Mouse (Mus musculus) heart, embryonic 14.5 days (tissue): ENCODE results near the gene Lgals3bp. TPM values are rescaled to one million over a fixed set of nuclear protein-coding genes. Genes with fewer than 3 reads are reported as not detected.

Source experiments
- ATAC-seq: fragments of 200-750 bp; cut with Nextera tagmentation; 2 replicates; pipeline ENCODE4 v1.8.0; 2017; ENCODE audit warnings: low read depth, moderate TSS enrichment; ENCODE audit not compliant: insufficient number of reproducible peaks, insufficient read depth, low FRiP score
- H3K27ac ChIP-seq, 2 experiments: fragments of 200-500 bp in 1 of 2; fragments of 300-500 bp in 1 of 2; sonication (generic) in 1 of 2; replicated peaks in 1 of 2; 2 replicates each; pipeline ENCODE4 v1.5.1; 2012 to 2014; ENCODE audit warnings: low read depth in 2 of 2, low read length in 2 of 2, control low read depth in 1 of 2, mild to moderate bottlenecking in 1 of 2, mixed read lengths in 1 of 2; ENCODE audit not compliant: control insufficient read depth in 1 of 2, insufficient read depth in 1 of 2
- H3K27me3 ChIP-seq: fragments of 300-500 bp; sonication (generic); 2 replicates; pipeline ENCODE4 v1.6.1; 2014; ENCODE audit warnings: mild to moderate bottlenecking, low read length, control low read depth; ENCODE audit not compliant: control insufficient read depth, insufficient read depth
- H3K36me3 ChIP-seq: fragments of 300-500 bp; sonication (generic); 2 replicates; pipeline ENCODE4 v1.6.1; 2014; ENCODE audit warnings: mild to moderate bottlenecking, control low read depth, low read length, mixed read lengths; ENCODE audit not compliant: control insufficient read depth, insufficient read depth
- H3K4me1 ChIP-seq, 2 experiments: fragments of 200-500 bp in 1 of 2; fragments of 300-500 bp in 1 of 2; sonication (generic) in 1 of 2; 2 replicates each; pipeline ENCODE4 v1.6.1; 2012 to 2014; ENCODE audit warnings: low read length in 2 of 2, control low read depth in 1 of 2, mixed read lengths in 1 of 2; ENCODE audit not compliant: control insufficient read depth in 2 of 2, insufficient read depth in 2 of 2
- H3K4me2 ChIP-seq: fragments of 300-500 bp; sonication (generic); 2 replicates; pipeline ENCODE4 v1.6.1; 2014; ENCODE audit warnings: mild to moderate bottlenecking, low read length
- H3K4me3 ChIP-seq, 2 experiments: fragments of 200-500 bp in 1 of 2; fragments of 300-500 bp in 1 of 2; sonication (generic) in 1 of 2; 2 replicates each; pipeline ENCODE4 v1.5.1; 2012 to 2014; ENCODE audit warnings: low read length in 2 of 2, mild to moderate bottlenecking in 2 of 2, control low read depth in 1 of 2, low read depth in 1 of 2, moderate library complexity in 1 of 2; ENCODE audit not compliant: control insufficient read depth in 1 of 2, insufficient read depth in 1 of 2
- H3K9ac ChIP-seq: fragments of 300-500 bp; sonication (generic); 2 replicates; pipeline ENCODE4 v1.6.1; 2014; ENCODE audit warnings: mild to moderate bottlenecking, low read length
- H3K9me3 ChIP-seq: fragments of 300-500 bp; sonication (generic); 2 replicates; pipeline ENCODE4 v1.6.1; 2016; ENCODE audit warnings: low read length, control low read depth; ENCODE audit not compliant: control insufficient read depth
- WGBS: fragments of 180-500 bp; shearing (Covaris S2); extraction: QIAGEN DNeasy Blood & Tissue Kit; methylation state at CpG from one replicate; pipeline ENCODE4 v1.1.7; 2014; 5-methylcytosine and 5-hydroxymethylcytosine counted together
- polyA plus RNA-seq: library from polyadenylated mRNA; unstranded; fragments of >200 nt; fragmentation: Nextera tagmentation; extraction: Ambion mirVana; gene quantifications from 2 replicates; pipeline ENCODE4 v1.2.1, GENCODE M21; 2014

The Lgals3bp gene
- polyA plus RNA-seq, 1 experiment from 2014 or later = 7.2 TPM

- Histone ChIP-seq H3K27me3 (no peaks in the 10 kb centered on the region), H3K4me3 (no peak overlapping the region), H3K9ac (no peak overlapping the region), H3K4me1 (peaks cover 6 to 12% of the 10 kb centered on the region in 2 experiments), H3K4me2 (no peak overlapping the region), H3K27ac (no peak overlapping the region), H3K9me3 (no peaks in the 10 kb centered on the region), H3K36me3 (no peaks in the 10 kb centered on the region)
- ATAC-seq = no peak
- 66% methylated on average over 8 of the region's 8 CpGs for WGBS
These were observed 32.2 kb downstream of the Lgals3bp start for GRCm38 (mm10) chr11:118369657-118370056.

GRCm38 (mm10) chr11:118369251-118369650 lies 32.6 kb downstream of the Lgals3bp start:
- no peak overlapping the region for H3K27ac ChIP-seq
- no peak for ATAC-seq
- no peaks in the 10 kb centered on the region for H3K9me3 ChIP-seq
- H3K4me2 ChIP-seq = no peak overlapping the region
- peaks cover 6 to 14% of the 10 kb centered on the region in 2 experiments for H3K4me1 ChIP-seq
- WGBS = 74% methylated on average over 5 of the region's 5 CpGs
- no peaks in the 10 kb centered on the region for H3K27me3 ChIP-seq
- no peak overlapping the region for H3K4me3 ChIP-seq
- no peaks in the 10 kb centered on the region for H3K36me3 ChIP-seq
- H3K9ac ChIP-seq = no peak overlapping the region

- no peak for ATAC-seq
- WGBS = 66% methylated on average over 3 of the region's 3 CpGs
These were observed 33.6 kb downstream of the Lgals3bp start for GRCm38 (mm10) chr11:118368330-118368729.

GRCm38 (mm10) chr11:118366559-118366958 lies 35.3 kb downstream of the Lgals3bp start:
- Histone ChIP-seq H3K9me3 (no peaks in the 10 kb centered on the region), H3K9ac (no peak overlapping the region), H3K36me3 (no peaks in the 10 kb centered on the region), H3K4me1 (peaks cover 22 to 24% of the 10 kb centered on the region in 2 experiments), H3K4me3 (no peak overlapping the region), H3K27ac (no peak overlapping the region), H3K4me2 (no peak overlapping the region), H3K27me3 (no peaks in the 10 kb centered on the region)
- WGBS = 56% methylated on average over 8 of the region's 8 CpGs
- no peak for ATAC-seq

More at GRCm38 (mm10) chr11:118368330-118368729, 33.6 kb downstream of the Lgals3bp start:
- Histone ChIP-seq H3K4me3 (no peak overlapping the region), H3K4me2 (no peak overlapping the region), H3K27ac (no peak overlapping the region), H3K36me3 (no peaks in the 10 kb centered on the region), H3K9me3 (no peaks in the 10 kb centered on the region), H3K27me3 (no peaks in the 10 kb centered on the region), H3K4me1 (peaks cover 13 to 18% of the 10 kb centered on the region in 2 experiments), H3K9ac (no peak overlapping the region)

GRCm38 (mm10) chr11:118366108-118366507 lies 35.8 kb downstream of the Lgals3bp start:
- no peak for ATAC-seq
- no peak overlapping the region for H3K4me3 ChIP-seq
- H3K9ac ChIP-seq = no peak overlapping the region
- H3K4me2 ChIP-seq = no peak overlapping the region
- no peaks in the 10 kb centered on the region for H3K27me3 ChIP-seq
- peak overlapping the region in 1 of 2 experiments; percentile 21; a peak in 1 of 4 replicates for H3K27ac ChIP-seq
- peaks cover 22 to 25% of the 10 kb centered on the region in 2 experiments for H3K4me1 ChIP-seq
- H3K36me3 ChIP-seq = no peaks in the 10 kb centered on the region
- no peaks in the 10 kb centered on the region for H3K9me3 ChIP-seq
- WGBS = 31% methylated on average over 3 of the region's 3 CpGs

- Histone ChIP-seq H3K4me3 (no peak overlapping the region), H3K9me3 (no peaks in the 10 kb centered on the region), H3K4me1 (peaks cover 25 to 32% of the 10 kb centered on the region in 2 experiments), H3K27me3 (no peaks in the 10 kb centered on the region), H3K27ac (peak overlapping the region; percentile 39 to 55; a peak in 3 of 4 replicates), H3K9ac (no peak overlapping the region), H3K4me2 (no peak overlapping the region), H3K36me3 (no peaks in the 10 kb centered on the region)
- WGBS = 44% methylated on average over 7 of the region's 7 CpGs
- ATAC-seq = no peak
These were observed 36.7 kb downstream of the Lgals3bp start for GRCm38 (mm10) chr11:118365171-118365570.

- Histone ChIP-seq H3K27me3 (no peaks in the 10 kb centered on the region), H3K27ac (peak overlapping the region in 1 of 2 experiments; percentile 88; a peak in 2 of 4 replicates), H3K36me3 (no peaks in the 10 kb centered on the region), H3K9me3 (no peaks in the 10 kb centered on the region), H3K4me3 (no peak overlapping the region), H3K9ac (no peak overlapping the region), H3K4me1 (peaks cover 25 to 32% of the 10 kb centered on the region in 2 experiments), H3K4me2 (no peak overlapping the region; the same call in 1 of the 2 replicates)
- no peak for ATAC-seq
- WGBS = 69% methylated on average over 4 of the region's 4 CpGs
These were observed 37.9 kb downstream of the Lgals3bp start for GRCm38 (mm10) chr11:118364021-118364420.

GRCm38 (mm10) chr11:118362971-118363518 lies 38.8 kb downstream of the Lgals3bp start:
- Histone ChIP-seq H3K9ac (peak overlapping the region; percentile 60), H3K27ac (peak overlapping the region; percentile 82 to 88), H3K4me3 (no peak overlapping the region), H3K27me3 (no peaks in the 10 kb centered on the region), H3K9me3 (no peaks in the 10 kb centered on the region), H3K4me2 (peak overlapping the region; percentile 52), H3K36me3 (no peaks in the 10 kb centered on the region), H3K4me1 (peaks cover 25 to 32% of the 10 kb centered on the region in 2 experiments)
- peak; percentile 69 for ATAC-seq
- 3% methylated on average over 8 of the region's 8 CpGs for WGBS
